Mouse (Mus musculus) embryo, embryonic 10 days (tissue): ENCODE results near the gene Rrn3.
"Not testable (repeated sequence)": the region's sequence is repeated elsewhere in the genome, so short reads cannot be mapped to it uniquely, and the experiment has no call there.

Experiments
- DNase-seq: peaks from one replicate; pipeline ENCODE4 v3.0.0-alpha.2; 2015; ENCODE audit warnings: low spot score

Rrn3 gene

GRCm38 (mm10) chr16:13785932-13786331 lies 5.4 kb downstream of the Rrn3 start:
- DNase-seq = no peak

DNA sequence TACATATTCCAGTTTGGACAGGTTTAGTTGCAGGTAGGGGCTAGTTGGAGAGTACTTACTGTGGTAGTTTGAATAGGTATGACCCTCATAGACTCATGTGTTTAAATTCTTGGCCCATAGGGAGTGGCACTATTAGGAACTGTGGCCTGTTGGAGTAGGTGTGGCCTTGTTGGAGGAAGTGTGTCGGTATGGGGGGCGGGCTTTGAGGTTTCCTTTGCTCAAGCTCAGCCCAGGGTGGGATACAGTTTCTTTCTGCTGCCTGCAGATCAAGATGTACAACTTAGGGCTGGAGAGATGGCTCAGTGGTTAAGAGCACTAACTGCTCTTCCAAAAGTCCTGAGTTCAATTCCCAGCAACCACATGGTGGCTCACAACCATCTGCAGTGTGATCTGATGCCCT lies 12.9 kb downstream of the Rrn3 start:
- DNase-seq = not testable (repeated sequence)

DNA sequence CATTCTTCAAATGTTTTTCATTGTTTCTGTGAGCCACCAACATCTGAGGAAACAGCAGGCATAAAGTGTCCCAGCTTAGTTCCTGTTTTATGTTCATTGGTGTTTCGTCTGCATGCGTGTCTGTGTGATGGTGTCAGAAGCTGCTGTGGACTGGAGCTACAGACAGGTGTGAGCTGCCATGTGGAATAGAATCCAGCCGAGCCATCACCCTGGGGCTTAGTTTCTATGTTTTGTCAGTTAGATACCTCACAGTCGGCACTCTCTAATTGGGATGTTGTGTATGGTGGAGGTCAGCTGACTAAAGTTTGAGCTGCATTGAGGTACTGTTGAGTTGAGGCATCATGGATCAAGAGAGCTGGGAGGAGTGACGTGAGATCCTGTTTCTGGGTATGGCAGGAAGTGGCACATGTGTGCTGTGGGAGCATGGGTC lies 16.3 kb downstream of the Rrn3 start:
- DNase-seq = no peak

DNA sequence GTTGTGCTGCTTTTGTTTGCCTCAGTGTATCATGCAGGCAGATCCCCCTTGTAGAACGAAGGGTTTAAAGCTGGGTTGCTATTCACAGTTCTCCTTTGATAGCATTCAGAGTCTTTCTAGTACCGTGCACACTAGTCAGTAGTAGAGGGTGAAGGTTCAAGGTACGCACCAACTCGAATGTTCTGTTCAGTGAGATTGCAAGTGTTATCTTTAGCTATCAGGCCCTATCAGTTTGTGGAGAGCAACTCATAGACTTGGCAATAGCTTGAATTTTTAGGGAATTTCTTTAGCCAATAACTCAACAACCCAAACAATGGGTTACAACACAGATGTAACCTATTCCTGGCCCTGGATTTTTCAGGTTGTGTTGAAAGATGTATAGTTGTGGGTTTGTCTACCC lies 20.7 kb downstream of the Rrn3 start:
- DNase-seq = no peak

- no peak for DNase-seq
These were observed 24.2 kb downstream of the Rrn3 start for GRCm38 (mm10) chr16:13804666-13805065.

DNA sequence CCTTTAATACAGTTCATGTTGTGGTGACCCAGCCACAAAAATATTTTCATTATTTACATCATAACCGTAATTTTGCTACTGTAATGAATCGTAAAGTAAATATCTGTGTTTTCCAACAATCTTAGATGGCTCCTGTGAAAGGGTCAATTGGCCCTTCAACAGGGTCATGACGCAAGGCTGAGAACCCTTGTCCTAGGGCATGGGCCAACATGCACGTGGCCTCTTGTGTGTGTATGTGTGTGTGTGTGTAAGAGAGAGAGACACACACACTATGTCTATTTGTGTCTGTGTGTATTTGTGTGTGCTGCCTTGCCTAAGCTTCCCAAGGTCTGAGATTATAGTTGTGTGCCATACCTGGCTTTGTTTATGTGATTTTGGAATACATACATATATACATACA lies 27.1 kb downstream of the Rrn3 start:
- DNase-seq = no peak

GRCm38 (mm10) chr16:13808410-13808809 lies 27.9 kb downstream of the Rrn3 start:
- DNase-seq = no peak

DNA sequence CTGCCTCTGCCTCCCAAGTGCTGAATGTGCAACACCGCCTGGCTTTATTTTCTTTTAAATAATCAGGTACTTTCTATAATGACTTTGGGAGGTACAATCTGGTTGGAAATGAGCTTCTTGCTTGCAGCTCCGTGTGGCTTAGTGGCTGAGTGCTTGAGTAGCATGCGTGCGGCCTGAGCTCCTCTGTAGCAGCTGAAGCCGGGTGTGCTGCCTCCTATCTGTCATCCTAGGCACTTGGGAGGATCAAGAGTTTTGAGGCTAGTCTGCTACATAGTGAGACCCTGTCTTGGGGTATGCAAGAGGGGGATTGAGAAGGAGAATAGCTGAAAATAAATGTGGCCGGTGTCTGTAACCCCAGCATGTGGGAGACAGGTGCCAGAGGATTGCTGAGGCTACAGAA lies 31.6 kb downstream of the Rrn3 start:
- no peak for DNase-seq

GRCm38 (mm10) chr16:13813200-13813599 lies 32.7 kb downstream of the Rrn3 start:
- no peak for DNase-seq

DNA sequence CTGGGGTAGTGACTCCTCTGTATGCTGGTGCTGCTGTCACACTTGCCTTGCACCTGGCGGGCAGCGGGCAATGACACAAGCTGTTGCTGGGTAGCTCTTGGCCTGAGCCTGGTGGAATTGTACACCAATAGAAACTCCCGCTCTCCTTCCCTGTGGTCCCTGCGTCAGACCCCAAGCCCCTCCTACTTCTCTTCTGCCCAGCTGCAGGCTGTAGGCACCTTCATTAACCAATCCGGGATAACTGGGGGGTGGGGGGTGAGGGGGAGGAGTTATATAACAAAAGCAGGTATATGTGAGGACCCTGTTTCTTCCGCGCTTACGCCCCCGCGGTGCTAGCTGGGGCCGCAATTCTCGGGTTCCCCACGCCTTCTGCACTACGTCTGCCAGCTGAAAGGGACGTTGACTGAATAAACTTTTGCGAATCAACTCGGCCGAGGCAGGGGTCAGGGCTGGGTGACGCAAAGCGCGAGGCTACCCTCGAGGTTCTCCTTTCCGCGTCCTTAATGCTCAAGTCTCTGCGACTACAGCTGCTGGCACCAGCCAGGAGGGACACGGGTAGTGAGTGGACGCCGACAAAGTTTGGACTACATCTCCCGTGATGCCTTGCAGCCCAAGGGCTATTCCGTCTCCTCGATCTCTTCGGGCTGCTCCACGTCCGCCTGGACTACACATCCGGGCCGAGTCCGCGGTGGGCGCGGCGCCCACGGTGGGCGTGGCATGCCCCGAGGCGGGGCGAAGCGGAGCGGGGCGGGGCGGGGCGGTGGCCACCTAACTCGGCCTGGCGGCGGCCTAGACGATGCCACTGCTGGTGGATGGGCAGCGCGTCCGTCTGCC lies 38.3 kb downstream of the Rrn3 start, which contains the start of gene Ntan1:
Gene Ntan1, plus strand, starts transcription at position 286 of the 834 bp plus-strand sequence.
- DNase-seq = peak; percentile 97

GRCm38 (mm10) chr16:13819394-13819743 lies 38.9 kb downstream of the Rrn3 start:
- DNase-seq = no peak

GRCm38 (mm10) chr16:13819806-13820500 lies 39.4 kb downstream of the Rrn3 start:
- peak; percentile 23 for DNase-seq

- no peak for DNase-seq
These were observed 40.3 kb downstream of the Rrn3 start for GRCm38 (mm10) chr16:13820771-13821170.

DNA sequence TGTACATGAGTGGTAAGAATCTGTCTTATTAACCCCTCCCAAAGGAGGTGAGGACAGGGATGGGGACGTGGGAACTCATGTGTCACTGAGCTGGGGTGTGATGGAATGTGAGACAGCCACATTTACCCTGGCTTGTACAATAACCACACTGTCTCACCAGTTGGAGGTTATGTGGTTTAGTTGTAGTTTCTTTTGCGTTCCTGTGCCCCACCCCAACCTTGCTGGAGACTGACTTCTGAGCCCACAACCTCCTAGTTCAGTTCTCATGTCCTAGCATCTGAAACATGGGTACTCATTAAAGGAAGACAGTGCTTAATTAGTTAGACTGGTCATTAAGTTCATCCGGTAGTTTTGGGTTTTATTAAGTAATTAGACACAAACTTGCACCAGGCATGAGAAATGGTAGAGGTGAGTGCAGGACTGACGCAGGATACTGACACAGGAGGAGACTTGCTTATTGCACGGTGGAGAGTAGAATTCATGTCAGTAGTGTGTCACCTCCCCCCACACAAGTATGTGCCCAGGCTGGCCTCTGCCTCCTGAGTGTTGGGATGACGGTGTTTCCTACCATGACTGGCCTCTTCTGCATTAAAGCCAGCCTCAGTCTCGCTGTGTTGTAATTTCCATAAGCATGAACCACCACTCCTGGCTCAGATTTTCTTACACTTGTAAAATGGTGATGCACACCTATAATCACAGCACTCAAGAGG lies 45.4 kb downstream of the Rrn3 start:
- no peak for DNase-seq

DNA sequence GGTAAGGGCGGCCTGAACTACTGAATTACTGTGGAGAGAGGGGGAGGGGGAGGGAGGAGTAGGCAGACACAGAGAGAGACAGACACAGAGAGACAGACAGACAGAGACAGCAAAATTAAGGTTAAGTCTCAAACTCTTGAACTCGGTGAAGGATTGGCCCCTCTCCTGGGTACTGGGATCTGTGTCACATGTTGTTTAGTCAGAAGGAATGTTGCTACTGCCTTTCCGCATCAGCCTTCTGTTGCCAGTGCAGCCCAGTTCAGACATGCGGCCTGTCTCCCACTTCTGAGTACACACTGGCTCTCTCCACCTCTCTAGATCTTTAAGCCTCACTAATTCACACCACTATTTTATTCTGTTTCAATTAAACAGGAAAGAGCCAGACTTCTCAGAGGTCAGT lies 46.0 kb downstream of the Rrn3 start:
- no peak for DNase-seq

DNA sequence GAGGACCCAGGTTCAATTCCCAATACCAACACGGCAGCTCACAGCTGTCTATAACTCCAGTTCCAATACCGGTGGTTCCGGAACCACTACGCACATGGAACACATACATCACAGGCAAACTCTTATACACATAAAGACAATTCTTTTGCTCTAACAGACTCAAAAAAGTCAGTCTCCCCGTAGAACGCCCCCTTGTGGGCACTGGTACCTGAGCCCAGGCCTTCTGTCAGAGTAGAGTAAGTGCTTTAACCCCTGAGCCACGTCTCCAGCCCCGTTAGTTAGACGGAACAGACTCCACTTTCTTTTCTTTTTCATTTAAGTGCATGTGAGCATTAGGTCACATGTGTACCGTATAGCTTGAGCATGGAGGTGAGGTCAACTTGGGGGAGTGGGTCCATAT lies 49.9 kb downstream of the Rrn3 start:
- DNase-seq = no peak

DNA sequence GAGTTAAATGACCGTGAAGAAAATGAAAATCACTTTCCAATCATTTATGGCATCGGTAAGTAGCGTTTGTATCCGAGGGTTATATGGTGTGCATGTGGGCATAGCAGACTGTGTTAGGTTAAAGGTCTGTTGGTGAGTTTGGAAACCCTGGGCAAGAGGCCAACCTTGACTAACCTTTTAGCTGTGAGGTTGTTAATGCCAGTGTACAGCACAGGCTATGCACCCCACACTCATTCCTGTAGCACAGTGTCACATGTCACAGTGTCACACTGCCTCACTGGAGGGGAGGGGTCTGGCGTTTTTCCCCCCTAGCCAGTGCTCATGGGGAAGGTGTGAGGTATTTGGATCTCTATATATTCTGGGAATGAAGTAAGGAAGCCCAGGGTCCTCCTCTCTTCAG lies 51.1 kb downstream of the Rrn3 start:
- DNase-seq = no peak

DNA sequence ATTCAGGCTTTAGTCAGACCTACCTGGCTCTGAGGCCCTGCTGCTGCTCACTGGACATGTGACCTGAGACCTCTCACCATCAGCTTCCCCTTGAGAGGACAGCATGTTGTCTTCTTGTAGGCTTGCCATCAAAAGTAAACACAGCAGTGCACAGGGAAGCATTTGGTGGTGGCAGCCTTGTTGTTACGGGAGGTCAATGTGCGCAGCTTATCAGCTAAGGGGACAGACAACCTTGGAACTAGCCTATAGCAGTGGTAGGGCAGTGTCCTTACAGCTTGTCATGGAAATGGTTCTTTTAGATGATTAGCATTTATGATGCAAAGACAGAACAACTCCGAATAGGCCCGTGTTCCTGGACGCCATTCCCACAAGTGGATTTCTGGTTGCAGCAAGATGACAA lies 53.9 kb downstream of the Rrn3 start:
- no peak for DNase-seq

DNA sequence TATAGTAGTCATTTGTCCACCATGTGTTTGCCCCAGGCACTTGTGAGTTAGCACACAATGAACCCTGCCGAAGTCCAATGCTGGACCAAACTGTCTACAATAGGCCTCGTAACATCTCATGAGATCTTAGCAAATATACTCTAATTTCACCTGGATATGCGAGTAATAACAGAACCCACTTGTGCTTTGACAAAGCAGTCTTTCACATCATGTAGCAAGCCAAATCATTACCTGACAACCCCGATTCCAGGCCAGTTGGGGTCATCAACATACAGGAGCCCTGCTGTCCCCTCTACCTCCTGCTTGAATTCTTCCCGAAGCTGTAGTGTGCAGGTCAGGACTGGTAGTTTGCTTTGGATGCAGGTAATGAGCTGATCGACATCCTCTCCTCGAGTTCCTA lies 59.5 kb downstream of the Rrn3 start:
- no peak for DNase-seq

GRCm38 (mm10) chr16:13840956-13841355 lies 60.4 kb downstream of the Rrn3 start:
- DNase-seq = no peak

DNA sequence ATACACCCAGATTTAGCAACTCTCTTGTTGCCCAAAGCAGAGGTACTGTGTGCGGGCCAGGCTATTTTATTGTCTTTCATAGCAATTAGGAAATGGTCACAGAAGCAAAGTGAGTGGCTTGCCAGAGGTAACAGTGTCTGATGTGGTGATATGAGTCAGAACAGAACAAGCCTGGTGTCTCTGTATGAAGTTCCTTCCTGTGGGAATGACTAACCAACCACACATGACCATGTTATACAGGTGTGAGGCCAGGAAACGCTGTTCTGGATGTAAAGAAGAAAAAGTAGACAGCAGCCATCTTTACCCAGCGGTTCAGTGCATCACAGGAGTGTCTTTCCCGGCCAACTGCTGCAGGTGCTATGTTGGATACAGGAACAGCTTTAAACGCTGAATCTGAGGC lies 64.5 kb downstream of the Rrn3 start:
- DNase-seq = no peak

DNA sequence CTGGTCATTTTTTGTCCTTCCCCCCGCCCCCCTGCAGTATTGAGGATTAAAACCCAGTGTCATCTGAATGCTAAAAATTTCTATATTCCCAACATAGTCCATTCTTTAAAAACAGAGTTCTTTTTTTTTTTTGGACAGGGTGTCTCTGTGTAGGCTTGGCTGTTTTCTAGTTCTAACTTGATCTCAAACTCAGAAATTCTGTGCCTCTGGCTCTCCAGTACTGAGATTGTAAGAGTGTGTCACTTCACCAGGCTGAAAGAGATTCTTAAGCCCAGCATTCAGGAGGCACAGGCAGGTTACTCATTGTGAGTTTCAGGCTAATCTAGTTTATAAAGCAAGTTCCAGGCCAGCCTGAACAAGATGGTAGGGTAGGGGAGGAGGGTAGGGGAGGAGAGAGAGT lies 66.2 kb downstream of the Rrn3 start:
- DNase-seq = no peak

- no peak for DNase-seq
These were observed 67.8 kb downstream of the Rrn3 start for GRCm38 (mm10) chr16:13848310-13848709.
